Mouse (Mus musculus): Measurements from ENCODE around the gene Olfr125.

Olfr125 gene

DNA sequence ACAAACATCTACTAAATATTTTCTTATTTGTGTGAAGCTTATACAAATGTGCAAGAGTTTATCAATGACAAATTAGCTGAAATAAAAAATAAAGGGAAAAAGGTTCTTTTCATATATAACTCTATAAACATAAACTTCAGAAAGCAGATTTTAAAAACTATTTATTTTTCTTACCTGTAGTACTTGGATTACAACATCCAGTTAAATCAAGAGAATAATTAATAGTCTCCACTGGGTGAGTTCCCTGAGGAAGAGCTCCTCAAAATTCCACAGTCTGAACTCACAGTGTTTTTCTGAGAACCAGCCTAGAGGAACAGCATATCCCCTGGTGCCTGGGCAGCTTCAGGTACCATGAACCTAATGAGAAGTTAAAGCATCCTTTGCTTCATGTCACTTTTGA lies at the start of gene Olfr125:
TSS of gene Olfr125 (plus strand) at position 301 of the 400 bp plus-strand sequence.
- no peak for DNase-seq

DNA sequence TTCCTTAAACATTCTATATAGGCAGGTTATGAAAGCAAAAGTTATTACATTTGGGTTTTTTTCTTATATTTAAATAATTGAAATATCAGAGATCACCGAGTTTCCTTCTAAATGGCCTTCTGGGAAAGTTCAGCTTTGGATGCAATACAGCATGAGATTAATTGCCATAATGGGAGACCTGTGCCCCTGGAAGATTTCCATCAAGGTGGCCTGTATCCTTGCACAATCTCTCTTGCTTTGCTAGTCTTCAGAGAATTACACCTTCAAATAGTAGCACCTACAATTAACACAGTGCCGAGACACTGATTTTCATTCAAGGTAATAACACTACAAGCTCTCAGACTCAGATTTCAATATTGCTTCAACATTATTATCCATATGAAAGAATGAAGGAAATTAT lies 39.5 kb upstream of the Olfr125 start, which contains the start of gene Olfr123:
TSS of gene Olfr123 (plus strand) at position 301 of the 400 bp plus-strand sequence.
- DNase-seq, result no peak

DNA sequence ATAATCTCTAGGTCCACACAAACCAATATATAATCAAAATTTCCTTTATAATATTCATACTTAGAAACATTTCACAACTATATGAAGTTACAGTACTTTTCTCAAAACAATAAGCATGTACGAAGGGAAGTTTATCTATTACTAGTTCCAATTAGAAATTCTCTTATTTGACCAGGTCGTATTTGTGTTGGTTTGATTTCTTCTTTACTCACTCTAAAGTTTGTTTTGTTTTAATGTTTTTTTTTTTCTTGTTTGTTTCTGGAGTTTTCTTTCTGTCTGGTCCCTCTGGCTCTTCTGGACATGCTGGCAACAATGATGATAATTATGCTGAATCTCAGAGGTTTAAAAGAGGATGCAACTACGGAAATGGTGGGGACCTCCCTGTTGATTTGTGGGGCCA lies 33.2 kb upstream of the Olfr125 start, which contains the start of gene Olfr124:
TSS of gene Olfr124 (plus strand) at position 301 of the 400 bp plus-strand sequence.
- no peak for DNase-seq

DNA sequence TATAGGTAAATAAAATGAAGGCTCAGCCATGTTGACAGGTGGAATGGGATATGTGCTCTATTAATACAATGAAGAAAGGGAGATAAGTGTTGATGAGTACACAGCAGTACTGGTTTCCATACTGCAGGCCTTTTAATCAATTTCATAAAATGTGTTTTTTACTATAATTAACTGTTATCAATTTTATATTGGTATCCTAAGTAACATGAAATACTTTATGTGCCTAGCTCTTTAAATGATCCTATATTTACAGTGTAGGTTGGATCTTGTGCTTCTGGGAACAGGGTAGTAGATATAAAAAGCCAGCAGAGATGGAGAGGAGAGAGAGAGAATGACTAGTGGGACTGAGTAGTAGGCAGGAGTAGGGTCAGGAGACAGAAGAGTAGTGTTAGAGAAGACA lies 14.4 kb downstream of the Olfr125 start, which contains the start of gene Olfr126:
TSS of gene Olfr126 (plus strand) at position 301 of the 400 bp plus-strand sequence.
- DNase-seq, result no peak

DNA sequence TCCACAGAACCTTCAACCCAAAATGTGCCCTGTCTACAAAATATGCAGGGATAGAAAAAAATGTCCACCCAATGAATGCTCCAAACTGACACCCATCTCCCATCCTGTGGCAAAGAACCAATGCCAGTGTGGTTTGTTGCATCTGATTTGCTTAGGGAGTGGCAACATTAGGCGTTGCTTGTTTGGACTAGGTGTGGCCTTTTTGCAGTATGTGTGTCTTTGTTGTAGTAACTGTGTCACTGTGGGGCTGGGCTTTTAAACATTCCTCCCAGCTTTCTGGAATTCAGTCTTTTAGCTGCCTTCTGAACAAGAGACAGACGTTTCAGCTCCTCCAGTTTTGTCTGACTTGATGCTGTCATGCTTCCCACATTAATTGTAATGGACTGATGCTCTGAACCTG lies 31.2 kb downstream of the Olfr125 start:
- no peak for DNase-seq

DNA sequence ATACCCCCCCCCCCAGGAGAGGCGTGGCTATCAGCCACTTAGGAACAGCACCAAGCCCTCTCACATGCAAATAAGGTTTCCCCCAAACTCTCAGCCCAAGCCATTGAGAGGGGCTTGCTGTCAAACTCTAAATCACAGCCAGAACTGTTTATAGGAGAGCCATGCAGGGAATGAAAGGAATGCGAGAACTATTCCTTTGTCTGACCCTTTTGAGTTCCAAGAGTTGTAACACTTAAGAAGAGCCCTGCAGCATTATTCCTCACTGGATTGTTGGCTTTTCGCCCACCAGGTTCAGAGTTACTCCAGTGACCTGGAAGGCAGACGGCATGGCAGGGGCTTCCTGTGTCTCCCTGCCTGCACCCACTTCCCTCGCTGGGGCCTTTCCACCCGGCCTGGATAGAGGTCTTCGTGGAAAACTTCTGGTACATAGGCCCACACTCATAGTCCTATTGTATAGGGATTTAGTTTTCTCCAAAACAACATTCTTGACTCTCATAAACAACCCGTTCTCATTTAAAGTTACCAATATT lies 37.0 kb downstream of the Olfr125 start:
- no peak for DNase-seq

DNA sequence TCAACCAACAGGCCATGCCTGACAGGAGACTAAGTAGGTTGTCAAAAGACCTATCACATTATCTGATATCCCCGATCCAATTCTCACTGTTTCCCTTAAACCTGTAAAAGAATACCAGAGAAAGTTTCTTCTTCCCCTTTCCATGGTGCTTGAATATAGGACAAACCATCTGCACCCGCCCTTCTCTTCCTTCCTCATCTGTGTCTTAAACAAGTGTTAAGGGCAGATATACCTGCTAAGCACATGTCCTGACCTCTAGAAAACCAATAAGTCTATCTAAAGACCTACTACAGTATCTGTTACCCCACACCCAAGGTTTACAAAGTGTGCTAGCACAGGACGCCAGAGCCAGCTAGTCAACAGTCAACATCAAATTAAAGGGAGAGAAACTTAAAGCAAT lies 41.1 kb downstream of the Olfr125 start:
- no peak for DNase-seq

Measured in thymus, postnatal 25 days (tissue).